Mouse (Mus musculus) limb, embryonic 12.5 days (tissue): ENCODE results near the gene Ginm1. TPM values are rescaled to one million over a fixed set of nuclear protein-coding genes. Genes with fewer than 3 reads are reported as not detected.

Source experiments
- microRNA-seq: library from miRNA; unstranded; fragments of <30 nt; microRNA quantifications from one replicate; pipeline ENCODE4, GENCODE M21; 2017
- polyA plus RNA-seq: library from polyadenylated mRNA; unstranded; fragments of >200 nt; fragmentation: Nextera tagmentation; extraction: Ambion mirVana; gene quantifications from 2 replicates; pipeline ENCODE4 v1.2.1, GENCODE M21; 2016

Gene Ginm1
- polyA plus RNA-seq, 1 experiment from 2014 or later = 60.8 TPM

Small RNA genes lying within 50 kb of the gene (microRNA-seq; reads per million reads assigned to microRNA genes)
- 1.9 reads per million for gene Mir5104

Other genes starting within 250 kb of the Ginm1 start
- 1.1 and 1.3 TPM in 2 replicates for gene Lrp11, start 203.0 kb downstream of the Ginm1 start, polyA plus RNA-seq
- 68.9 and 71.8 TPM in 2 replicates for gene Nup43, start 125.3 kb downstream of the Ginm1 start, polyA plus RNA-seq
- 116 and 120 TPM in 2 replicates for gene Pcmt1, start 111.7 kb downstream of the Ginm1 start, polyA plus RNA-seq
- 8.4 and 9.1 TPM in 2 replicates for gene Lats1, start 111.6 kb downstream of the Ginm1 start, polyA plus RNA-seq
- gene Katna1, start 66.8 kb downstream of the Ginm1 start, polyA plus RNA-seq = 69.5 and 74.9 TPM in 2 replicates
- 46.9 and 49.2 TPM in 2 replicates for gene Ppil4, start 67 bp upstream of the Ginm1 start, polyA plus RNA-seq
- gene Zc3h12d, start 39.6 kb upstream of the Ginm1 start, polyA plus RNA-seq = 0.29 TPM in 2 replicates
- gene Tab2, start 163.4 kb upstream of the Ginm1 start, polyA plus RNA-seq = 27.5 and 29.5 TPM in 2 replicates